Mouse (Mus musculus): Measurements from ENCODE around the gene Hemgn.

- no peak for TF ChIP-seq CTCF (IDR thresholded peaks at IDR 0.05; ENCODE audit: control insufficient read depth, insufficient read depth, insufficient read length)
- no peak for TF ChIP-seq MYOD1 (IDR thresholded peaks at IDR 0.05; ENCODE audit: control insufficient read depth, insufficient read length, low read depth)
- no peak for TF ChIP-seq MAX (IDR thresholded peaks at IDR 0.05)
Observed at GRCm38 (mm10) chr4:46369070-46369469, 44.2 kb downstream of the Hemgn start.

Measured in C2C12 (cell line).